Mouse (Mus musculus): ENCODE data around the gene Fam53a. TPM values are rescaled to one million over a fixed set of nuclear protein-coding genes. Genes with fewer than 3 reads are reported as not detected.
A peak's percentile ranks its signal among the peaks of the same experiment; 100 is the strongest.

Gene Fam53a
- polyA plus RNA-seq (2016; fragmentation: Nextera tagmentation; extraction: Ambion mirVana): 32.4 and 40.7 TPM in 2 replicates

- no peaks in the 10 kb centered on the region for H3K27me3 ChIP-seq (replicated peaks)
- no peaks in the 10 kb centered on the region for H3K9me3 ChIP-seq (replicated peaks)
- H3K36me3 ChIP-seq: peaks cover 2% of the 10 kb centered on the region
- H3K9ac ChIP-seq: peak within 1 kb of the TSS; percentile 83
- ATAC-seq: peak; percentile 93
- peak within 1 kb of the TSS; percentile 91 for H3K27ac ChIP-seq
- H3K4me1 ChIP-seq: peaks cover 34% of the 10 kb centered on the region
- H3K4me2 ChIP-seq: peak within 1 kb of the TSS; percentile 97
- H3K4me3 ChIP-seq: peak within 1 kb of the TSS; percentile 74
- WGBS (ENCODE audit: insufficient replicate concordance): under 1% methylated on average over 88 of the region's 99 CpGs
These were observed at the start of gene Fam53a, which contains the start of gene Gm9903 for GRCm38 (mm10) chr5:33629301-33629987. Gene Fam53a, minus strand, starts transcription at chr5:33629635. Gene Gm9903, plus strand, starts transcription at chr5:33629925.

- no peak for ATAC-seq
- no peak overlapping the region for H3K4me2 ChIP-seq
These were observed 48.8 kb upstream of the Fam53a start for GRCm38 (mm10) chr5:33678244-33678643.

GRCm38 (mm10) chr5:33675964-33676363, 46.5 kb upstream of the Fam53a start:
- Histone ChIP-seq H3K4me3 (no peak overlapping the region), H3K9ac (no peak overlapping the region), H3K4me2 (no peak overlapping the region), H3K27me3 (replicated peaks) (no peaks in the 10 kb centered on the region), H3K36me3 (peaks cover 34% of the 10 kb centered on the region), H3K27ac (no peak overlapping the region), H3K4me1 (peaks cover 14% of the 10 kb centered on the region), H3K9me3 (replicated peaks) (no peaks in the 10 kb centered on the region)
- 4% methylated on average over 1 of the region's 1 CpGs for WGBS (ENCODE audit: insufficient replicate concordance)
- ATAC-seq: no peak

More at GRCm38 (mm10) chr5:33678244-33678643, 48.8 kb upstream of the Fam53a start:
- Histone ChIP-seq H3K27ac (no peak overlapping the region), H3K36me3 (peaks cover 11% of the 10 kb centered on the region), H3K9ac (no peak overlapping the region), H3K9me3 (replicated peaks) (no peaks in the 10 kb centered on the region), H3K27me3 (replicated peaks) (no peaks in the 10 kb centered on the region), H3K4me3 (no peak overlapping the region), H3K4me1 (peaks cover 34% of the 10 kb centered on the region)
- 74% methylated on average over 5 of the region's 5 CpGs for WGBS (ENCODE audit: insufficient replicate concordance)

- Histone ChIP-seq H3K4me1 (peaks cover 6% of the 10 kb centered on the region; the same call in 1 of the 2 replicates), H3K36me3 (peaks cover 49% of the 10 kb centered on the region), H3K9ac (no peak overlapping the region), H3K4me2 (no peak overlapping the region), H3K4me3 (no peak overlapping the region), H3K9me3 (replicated peaks) (no peaks in the 10 kb centered on the region), H3K27me3 (replicated peaks) (no peaks in the 10 kb centered on the region), H3K27ac (no peak overlapping the region)
- WGBS (ENCODE audit: insufficient replicate concordance): 90% methylated on average over 3 of the region's 3 CpGs
- 0 out of 2 replicates have a peak, but pooled peaks have one; percentile 15 for ATAC-seq
These were observed 45.0 kb upstream of the Fam53a start for GRCm38 (mm10) chr5:33674439-33674838.

GRCm38 (mm10) chr5:33671659-33672058, 42.2 kb upstream of the Fam53a start:
- Histone ChIP-seq H3K36me3 (peaks cover 77% of the 10 kb centered on the region), H3K9me3 (replicated peaks) (no peaks in the 10 kb centered on the region), H3K4me2 (no peak overlapping the region), H3K4me3 (no peak overlapping the region), H3K27me3 (replicated peaks) (no peaks in the 10 kb centered on the region), H3K27ac (no peak overlapping the region), H3K9ac (no peak overlapping the region), H3K4me1 (no peaks in the 10 kb centered on the region)
- WGBS (ENCODE audit: insufficient replicate concordance): 40% methylated on average over 5 of the region's 5 CpGs
- no peak for ATAC-seq

- H3K27ac ChIP-seq: no peak overlapping the region
- H3K4me3 ChIP-seq: no peak overlapping the region
- H3K4me2 ChIP-seq: no peak overlapping the region
- H3K9ac ChIP-seq: no peak overlapping the region
- H3K36me3 ChIP-seq: peaks cover 99% of the 10 kb centered on the region
- no peaks in the 10 kb centered on the region for H3K4me1 ChIP-seq
- H3K9me3 ChIP-seq (replicated peaks): no peaks in the 10 kb centered on the region
- no peak for ATAC-seq
- no peaks in the 10 kb centered on the region for H3K27me3 ChIP-seq (replicated peaks)
These were observed 38.8 kb upstream of the Fam53a start for GRCm38 (mm10) chr5:33668223-33668622.

GRCm38 (mm10) chr5:33658664-33659050, 29.2 kb upstream of the Fam53a start:
- peak; percentile 8 for ATAC-seq
- Histone ChIP-seq H3K27ac (peak overlapping the region; percentile 95), H3K4me3 (peak overlapping the region; percentile 97), H3K4me1 (peaks cover 56% of the 10 kb centered on the region), H3K27me3 (replicated peaks) (no peaks in the 10 kb centered on the region), H3K9me3 (replicated peaks) (no peaks in the 10 kb centered on the region), H3K4me2 (peak overlapping the region; percentile 98), H3K9ac (peak overlapping the region; percentile 96), H3K36me3 (peaks cover 62% of the 10 kb centered on the region)
- WGBS (ENCODE audit: insufficient replicate concordance): under 1% methylated on average over 26 of the region's 26 CpGs

GRCm38 (mm10) chr5:33657787-33658663, 28.6 kb upstream of the Fam53a start, which contains the start of the genes Tacc3 and Tmem129:
Gene Tacc3, plus strand, starts transcription at chr5:33658128.
Gene Tmem129, minus strand, starts transcription at chr5:33658416.
- peak; percentile 92 for ATAC-seq
- peaks cover 61% of the 10 kb centered on the region for H3K36me3 ChIP-seq
- H3K4me3 ChIP-seq: peak within 1 kb of the TSS; percentile 97
- H3K4me1 ChIP-seq: peaks cover 63% of the 10 kb centered on the region
- peak within 1 kb of the TSS; percentile 98 for H3K4me2 ChIP-seq
- peak within 1 kb of the TSS; percentile 96 for H3K9ac ChIP-seq
- no peaks in the 10 kb centered on the region for H3K27me3 ChIP-seq (replicated peaks)
- H3K9me3 ChIP-seq (replicated peaks): no peaks in the 10 kb centered on the region
- WGBS (ENCODE audit: insufficient replicate concordance): under 1% methylated on average over 60 of the region's 60 CpGs
- peak within 1 kb of the TSS; percentile 95 for H3K27ac ChIP-seq

- Histone ChIP-seq H3K9me3 (replicated peaks) (no peaks in the 10 kb centered on the region), H3K36me3 (peaks cover 54% of the 10 kb centered on the region), H3K4me3 (peak overlapping the region; percentile 97), H3K27me3 (replicated peaks) (no peaks in the 10 kb centered on the region), H3K4me2 (peak overlapping the region; percentile 98), H3K27ac (peak overlapping the region; percentile 95), H3K4me1 (peaks cover 67% of the 10 kb centered on the region), H3K9ac (peak overlapping the region; percentile 96)
- 1% methylated on average over 32 of the region's 32 CpGs for whole genome bisulfite sequencing (ENCODE audit: insufficient replicate concordance)
- ATAC-seq: peak; percentile 59
These were observed 27.9 kb upstream of the Fam53a start for GRCm38 (mm10) chr5:33657251-33657786.

- Histone ChIP-seq H3K9ac (peak overlapping the region; percentile 96), H3K27ac (peak overlapping the region; percentile 95), H3K4me2 (peak overlapping the region; percentile 98), H3K9me3 (replicated peaks) (no peaks in the 10 kb centered on the region), H3K4me3 (peak overlapping the region; percentile 97), H3K27me3 (replicated peaks) (no peaks in the 10 kb centered on the region), H3K4me1 (peaks cover 67% of the 10 kb centered on the region), H3K36me3 (peaks cover 48% of the 10 kb centered on the region)
- 21% methylated on average over 1 of the region's 1 CpGs for WGBS (ENCODE audit: insufficient replicate concordance)
- no peak for ATAC-seq
These were observed 27.3 kb upstream of the Fam53a start for GRCm38 (mm10) chr5:33656739-33657138.

- peaks cover 65% of the 10 kb centered on the region for H3K4me1 ChIP-seq
- peak overlapping the region; percentile 98 for H3K4me2 ChIP-seq
- H3K9ac ChIP-seq: peak overlapping the region; percentile 96
- H3K27ac ChIP-seq: no peak overlapping the region
- peaks cover 41% of the 10 kb centered on the region for H3K36me3 ChIP-seq
- no peak overlapping the region; the same call in 1 of the 2 replicates for H3K4me3 ChIP-seq
- 86% methylated on average over 10 of the region's 10 CpGs for WGBS (ENCODE audit: insufficient replicate concordance)
- no peaks in the 10 kb centered on the region for H3K9me3 ChIP-seq (replicated peaks)
- H3K27me3 ChIP-seq (replicated peaks): no peaks in the 10 kb centered on the region
- no peak for ATAC-seq
These were observed 25.9 kb upstream of the Fam53a start for GRCm38 (mm10) chr5:33655251-33655840.

All from liver, embryonic 12.5 days (tissue).